Mouse (Mus musculus) liver, embryonic 14.5 days (tissue): ENCODE results near the gene Plaa. TPM values are rescaled to one million over a fixed set of nuclear protein-coding genes. Genes with fewer than 3 reads are reported as not detected.
A peak's percentile ranks its signal among the peaks of the same experiment; 100 is the strongest.

Experiments used
- ATAC-seq: fragments of 200-750 bp; cut with Nextera tagmentation; 2 replicates; pipeline ENCODE4 v1.8.0; 2017; ENCODE audit warnings: moderate number of reproducible peaks, mild to moderate bottlenecking, moderate library complexity; ENCODE audit not compliant: insufficient read depth
- DNase-seq, 3 experiments: peaks; one replicate each; pipeline ENCODE4 v3.0.0-alpha.2; 2012 to 2013; ENCODE audit warnings: low read depth in 3 of 3, low spot score in 3 of 3
- H3K27ac ChIP-seq: fragments of 300-500 bp; sonication (generic); 2 replicates; pipeline ENCODE4 v1.5.1; 2014; ENCODE audit warnings: moderate library complexity, mild to moderate bottlenecking, control low read depth, inconsistent platforms
- H3K27me3 ChIP-seq: fragments of 300-500 bp; sonication (generic); 2 replicates; pipeline ENCODE4 v1.6.1; 2014; ENCODE audit warnings: mild to moderate bottlenecking, low read length, moderate library complexity; ENCODE audit not compliant: control insufficient read depth, insufficient read depth
- H3K36me3 ChIP-seq: fragments of 300-500 bp; sonication (generic); replicated peaks from 2 replicates; pipeline ENCODE4 v1.6.1; 2014; ENCODE audit warnings: low read depth; ENCODE audit not compliant: control insufficient read depth, insufficient read depth
- H3K4me1 ChIP-seq, 2 experiments: fragments of 200-500 bp in 1 of 2; fragments of 300-500 bp in 1 of 2; sonication (generic) in 1 of 2; replicated peaks; 2 replicates each; pipeline ENCODE4 v1.6.1; 2012 to 2014; ENCODE audit warnings: antibody characterized with exemption in 1 of 2, inconsistent platforms in 1 of 2, low read length in 1 of 2; ENCODE audit not compliant: control insufficient read depth in 2 of 2, insufficient read depth in 2 of 2
- H3K4me2 ChIP-seq: fragments of 300-500 bp; sonication (generic); 2 replicates; pipeline ENCODE4 v1.6.1; 2014; ENCODE audit warnings: low read depth, mild to moderate bottlenecking, control low read depth, moderate library complexity
- H3K4me3 ChIP-seq, 2 experiments: fragments of 200-500 bp in 1 of 2; fragments of 300-500 bp in 1 of 2; sonication (generic) in 1 of 2; 2 replicates each; pipeline ENCODE4 v1.5.1; 2012 to 2014; ENCODE audit warnings: low read depth in 2 of 2, low read length in 2 of 2, mild to moderate bottlenecking in 2 of 2, control low read depth in 1 of 2, inconsistent platforms in 1 of 2, moderate library complexity in 1 of 2; ENCODE audit not compliant: insufficient read depth in 1 of 2
- H3K9ac ChIP-seq: fragments of 300-500 bp; sonication (generic); replicated peaks from 2 replicates; pipeline ENCODE4 v1.6.1; 2014; ENCODE audit warnings: mild to moderate bottlenecking, control low read depth, moderate library complexity
- H3K9me3 ChIP-seq: fragments of 300-500 bp; sonication (generic); 2 replicates; pipeline ENCODE4 v1.6.1; 2016; ENCODE audit warnings: low read length, mixed read lengths; ENCODE audit not compliant: control insufficient read depth
- CTCF ChIP-seq: IDR thresholded peaks from 2 replicates; pipeline ENCODE4 v1.5.1; 2016; ENCODE audit warnings: antibody characterized with exemption, low read depth, control low read depth
- EP300 ChIP-seq: IDR thresholded peaks from 2 replicates; pipeline ENCODE4 v1.6.1; 2016; ENCODE audit warnings: antibody characterized with exemption, low read depth
- WGBS: fragments of 180-500 bp; shearing (Covaris S2); extraction: QIAGEN DNeasy Blood & Tissue Kit; methylation state at CpG from one replicate; pipeline ENCODE4 v1.1.7; 2014; ENCODE audit not compliant: insufficient replicate concordance; 5-methylcytosine and 5-hydroxymethylcytosine counted together
- polyA plus RNA-seq, 2 experiments: library from polyadenylated mRNA; depleted of rRNA in 1 of 2; stranded (reverse) in 1 of 2; unstranded in 1 of 2; fragments of >200 nt; fragmentation: Nextera tagmentation in 1 of 2; extraction: Ambion mirVana in 1 of 2; gene quantifications; 2 replicates each; pipeline versions ENCODE4 v1.2.1 to v1.2.3; 2012 to 2014

Plaa gene
- polyA plus RNA-seq, 2 experiments, result 17.0 to 26.3 TPM

GRCm38 (mm10) chr4:94529448-94529847 lies 73.6 kb downstream of the Plaa start:
- Histone ChIP-seq H3K9me3 (no peaks in the 10 kb centered on the region), H3K4me1 (no peaks in the 10 kb centered on the region), H3K4me2 (no peak overlapping the region), H3K9ac (no peak overlapping the region), H3K36me3 (no peaks in the 10 kb centered on the region), H3K4me3 (no peak overlapping the region), H3K27me3 (no peaks in the 10 kb centered on the region), H3K27ac (no peak overlapping the region)
- no peak for DNase-seq
- 92% methylated on average over 1 of the region's 1 CpGs for WGBS
- TF ChIP-seq CTCF, result no peak
- TF ChIP-seq EP300, result no peak
- ATAC-seq, result no peak

GRCm38 (mm10) chr4:94523321-94523720 lies 79.7 kb downstream of the Plaa start:
- ATAC-seq, result no peak
- DNase-seq, result no peak
- Histone ChIP-seq H3K4me2 (no peak overlapping the region), H3K36me3 (no peaks in the 10 kb centered on the region), H3K9me3 (no peaks in the 10 kb centered on the region), H3K4me3 (no peak overlapping the region), H3K9ac (no peak overlapping the region), H3K27ac (no peak overlapping the region), H3K4me1 (no peaks in the 10 kb centered on the region), H3K27me3 (no peaks in the 10 kb centered on the region)
- TF ChIP-seq CTCF (no peak), EP300 (no peak)

GRCm38 (mm10) chr4:94517631-94518030 lies 85.4 kb downstream of the Plaa start:
- peak; percentile 17 to 45 (median 33) for DNase-seq
- 58% methylated on average over 4 of the region's 4 CpGs for WGBS
- Histone ChIP-seq H3K4me1 (no peaks in the 10 kb centered on the region), H3K9ac (no peak overlapping the region), H3K27me3 (no peaks in the 10 kb centered on the region), H3K4me3 (no peak overlapping the region), H3K27ac (no peak overlapping the region), H3K36me3 (no peaks in the 10 kb centered on the region), H3K4me2 (no peak overlapping the region), H3K9me3 (no peaks in the 10 kb centered on the region)
- ATAC-seq, result no peak
- peak; percentile 61 for TF ChIP-seq CTCF
- no peak for TF ChIP-seq EP300

Other genes with a start within 250 kb of the Plaa start
- not detected in 2 replicates for gene Gm10306, start 46.7 kb downstream of the Plaa start, polyA plus RNA-seq (2012; rRNA removed)
- gene Gm10306, start 46.7 kb downstream of the Plaa start, polyA plus RNA-seq (2014; fragmentation: Nextera tagmentation; extraction: Ambion mirVana), result 0.33 and 0.44 TPM in 2 replicates
- gene Caap1, start 46.4 kb downstream of the Plaa start, polyA plus RNA-seq (2012; rRNA removed), result 2.7 and 5.4 TPM in 2 replicates
- gene Caap1, start 46.4 kb downstream of the Plaa start, polyA plus RNA-seq (2014; fragmentation: Nextera tagmentation; extraction: Ambion mirVana), result 9.7 and 10.3 TPM in 2 replicates
- gene Ift74, start 11.2 kb upstream of the Plaa start, polyA plus RNA-seq (2012; rRNA removed), result 1.0 and 2.0 TPM in 2 replicates
- gene Ift74, start 11.2 kb upstream of the Plaa start, polyA plus RNA-seq (2014; fragmentation: Nextera tagmentation; extraction: Ambion mirVana), result 2.4 and 2.8 TPM in 2 replicates
- gene Lrrc19, start 46.9 kb upstream of the Plaa start, polyA plus RNA-seq (2012; rRNA removed), result not detected in 2 replicates
- 0.10 and 0.11 TPM in 2 replicates for gene Lrrc19, start 46.9 kb upstream of the Plaa start, polyA plus RNA-seq (2014; fragmentation: Nextera tagmentation; extraction: Ambion mirVana)
- gene Tek, start 136.0 kb upstream of the Plaa start, polyA plus RNA-seq (2012; rRNA removed), result 1.4 and 2.2 TPM in 2 replicates
- 3.6 and 4.2 TPM in 2 replicates for gene Tek, start 136.0 kb upstream of the Plaa start, polyA plus RNA-seq (2014; fragmentation: Nextera tagmentation; extraction: Ambion mirVana)